26 mouse cellular contexts compared by ENCODE assay signal in genomic region chr12:84951531-84951930, GRCm38 (mm10). TPM values are rescaled to one million over a fixed set of nuclear protein-coding genes. Genes with fewer than 3 reads are reported as not detected.
A peak's percentile ranks its signal among the peaks of the same experiment; 100 is the strongest.
DNase-seq lines count a peak whose midpoint lies in the region; ATAC-seq and TF ChIP-seq lines count a peak whose summit lies in the region.
"Had no signal": no experiment of that assay in that cellular context is flagged by ENCODE, and none has a peak within 500 bp of the region (broad histone marks: within the 10 kb centered on the region; RNA-seq: fewer than 3 reads in every experiment).

No protein-coding gene starts in this region.

- no peak for TF ChIP-seq CTCF in heart, postnatal 0 days (IDR thresholded peaks at IDR 0.05; ENCODE audit: low read depth)
- no peak for TF ChIP-seq CTCF in lung, adult 2 months (IDR thresholded peaks at IDR 0.05; ENCODE audit: insufficient read depth, low read length)

- no peak overlapping the region for H3K4me3 ChIP-seq in heart, postnatal 0 days (ENCODE audit: low read depth, low read length)
- H3K4me3 ChIP-seq in lung, embryonic 15.5 days: no peak overlapping the region
- H3K4me3 ChIP-seq in lung, adult 2 months (replicated peaks; ENCODE audit: extremely low read depth, low read depth, low read length): no peak overlapping the region
- H3K4me3 ChIP-seq: embryonic facial prominence, embryonic 13.5 days; forebrain, embryonic 10.5 days; forebrain, embryonic 15.5 days; heart, adult 2 months; layer of hippocampus, adult 2 months; limb, embryonic 13.5 days had no signal

- TF ChIP-seq POLR2A in lung, adult 2 months (IDR thresholded peaks at IDR 0.05; ENCODE audit: borderline replicate concordance, extremely low read depth, low read depth, low read length): no peak

- H3K36me3 ChIP-seq in heart, postnatal 0 days (replicated peaks; ENCODE audit: control insufficient read depth, insufficient read depth, low read length): peaks cover 12% of the 10 kb centered on the region
- peaks cover 28% of the 10 kb centered on the region for H3K36me3 ChIP-seq in lung, embryonic 15.5 days

- no peak for TF ChIP-seq EP300 in heart, postnatal 0 days (IDR thresholded peaks at IDR 0.05; ENCODE audit: low read depth)

- 52% methylated on average over 8 of the region's 8 CpGs for WGBS in heart, postnatal 0 days
- 57% methylated on average over 8 of the region's 8 CpGs for WGBS in lung, embryonic 15.5 days
- WGBS in lung, adult 2 months: 60% methylated on average over 8 of the region's 8 CpGs

- no peak overlapping the region for H3K4me2 ChIP-seq in heart, postnatal 0 days (ENCODE audit: low read depth, low read length)
- no peak overlapping the region for H3K4me2 ChIP-seq in lung, embryonic 15.5 days
- H3K4me2 ChIP-seq: embryonic facial prominence, embryonic 13.5 days; forebrain, embryonic 15.5 days; limb, embryonic 13.5 days; midbrain, embryonic 11.5 days had no signal

- H3K9ac ChIP-seq in heart, postnatal 0 days (replicated peaks; ENCODE audit: low read depth, low read length): no peak overlapping the region
- H3K9ac ChIP-seq in lung, embryonic 15.5 days: no peak overlapping the region
- H3K9ac ChIP-seq: embryonic facial prominence, embryonic 13.5 days; forebrain, embryonic 15.5 days; limb, embryonic 13.5 days had no signal

- H3K27me3 ChIP-seq in heart, postnatal 0 days (ENCODE audit: control insufficient read depth, insufficient read depth, low read length): no peaks in the 10 kb centered on the region
- H3K27me3 ChIP-seq in lung, embryonic 15.5 days: no peaks in the 10 kb centered on the region
- H3K27me3 ChIP-seq: embryonic facial prominence, embryonic 13.5 days; forebrain, embryonic 15.5 days; limb, embryonic 13.5 days had no signal

- H3K27ac ChIP-seq in heart, postnatal 0 days (ENCODE audit: low read depth): peak overlapping the region; percentile 39
- H3K27ac ChIP-seq in lung, embryonic 15.5 days: peak overlapping the region; percentile 86
- H3K27ac ChIP-seq: embryonic facial prominence, embryonic 13.5 days; forebrain, embryonic 10.5 days; forebrain, embryonic 15.5 days; heart, adult 2 months; layer of hippocampus, adult 2 months; limb, embryonic 13.5 days had no signal

- no peaks in the 10 kb centered on the region for H3K9me3 ChIP-seq in heart, postnatal 0 days (replicated peaks; ENCODE audit: control insufficient read depth, low read length)
- no peaks in the 10 kb centered on the region for H3K9me3 ChIP-seq in lung, embryonic 15.5 days
- H3K9me3 ChIP-seq: embryonic facial prominence, embryonic 13.5 days; forebrain, embryonic 10.5 days; forebrain, embryonic 15.5 days; limb, embryonic 13.5 days had no signal

- DNase-seq in heart, postnatal 0 days (ENCODE audit: low spot score): no peak
- DNase-seq in heart, adult 18-20 months: no peak
- no peak for DNase-seq in lung, adult 2 months
- DNase-seq in Muller cell, postnatal 12 days (ENCODE audit: inconsistent ontology term): peak; percentile 53
- DNase-seq in adipocyte (ENCODE audit: low spot score): peak; percentile 66
- no peak for DNase-seq in right cerebral cortex, postnatal 10 days (ENCODE audit: low spot score in 2 of 2)
- DNase-seq: adrenal gland, postnatal 10 days; B cell, adult 2 months; cerebellum, adult 18-20 months; cerebellum, postnatal 10 days; gastrocnemius, postnatal 25 days; heart, adult 2 months; heart, postnatal 14 days; kidney, adult 18-20 months; kidney, postnatal 36 days; spleen, adult 18-20 months; thymus, postnatal 4 days had no signal

- ATAC-seq in heart, postnatal 0 days (ENCODE audit: insufficient read depth, low read depth): no peak
- no peak for ATAC-seq in lung, embryonic 15.5 days (ENCODE audit: borderline replicate concordance, extremely low read depth, low FRiP score, low TSS enrichment)
- ATAC-seq: forebrain, embryonic 15.5 days; hindbrain, embryonic 16.5 days; midbrain, embryonic 16.5 days had no signal

- H3K4me1 ChIP-seq in heart, postnatal 0 days (ENCODE audit: control insufficient read depth, insufficient read depth): peaks cover 29% of the 10 kb centered on the region
- peaks cover 19% of the 10 kb centered on the region for H3K4me1 ChIP-seq in lung, embryonic 15.5 days
- peaks cover 8% of the 10 kb centered on the region for H3K4me1 ChIP-seq in lung, adult 2 months (ENCODE audit: control insufficient read depth, insufficient read depth, low read length)
- H3K4me1 ChIP-seq: embryonic facial prominence, embryonic 13.5 days; forebrain, embryonic 10.5 days; forebrain, embryonic 15.5 days; limb, embryonic 13.5 days had no signal

RNA-seq across cellular contexts. Expression of gene Fcf1, which starts 19.2 kb away (rescaled TPM):
- 17.8 and 39.1 TPM in 2 replicates for total RNA-seq in heart, postnatal 0 days (2014; rRNA removed; ENCODE audit: low replicate concordance)
- 85.1 and 90.9 TPM in 2 replicates for polyA plus RNA-seq in heart, postnatal 0 days (2015; fragmentation: Nextera tagmentation; extraction: Ambion mirVana)
- total RNA-seq in heart, adult 18-20 months (2021): 10 to 100 TPM; 38.0 to 46.1 TPM
- polyA plus RNA-seq in lung, embryonic 15.5 days (2015; fragmentation: Nextera tagmentation; extraction: Ambion mirVana): 139 and 144 TPM in 2 replicates
- 18.4 and 34.0 TPM in 2 replicates for polyA plus RNA-seq in lung, adult 2 months (2012; rRNA removed)

RNA-seq across cellular contexts. Expression of gene Arel1, which starts 19.2 kb away (rescaled TPM):
- total RNA-seq in heart, postnatal 0 days (2014; rRNA removed; ENCODE audit: low replicate concordance): 33.2 and 38.8 TPM in 2 replicates
- polyA plus RNA-seq in heart, postnatal 0 days (2015; fragmentation: Nextera tagmentation; extraction: Ambion mirVana): 11.0 and 12.1 TPM in 2 replicates
- total RNA-seq in heart, adult 18-20 months (2021): 10 to 100 TPM; 40.8 to 50.3 TPM
- polyA plus RNA-seq in lung, embryonic 15.5 days (2015; fragmentation: Nextera tagmentation; extraction: Ambion mirVana): 13.8 and 16.1 TPM in 2 replicates
- 22.9 and 26.9 TPM in 2 replicates for polyA plus RNA-seq in lung, adult 2 months (2012; rRNA removed)

RNA-seq across cellular contexts. Expression of gene Ylpm1, which starts 44.6 kb away (rescaled TPM):
- total RNA-seq in heart, postnatal 0 days (2014; rRNA removed; ENCODE audit: low replicate concordance): 10.2 and 14.7 TPM in 2 replicates
- polyA plus RNA-seq in heart, postnatal 0 days (2015; fragmentation: Nextera tagmentation; extraction: Ambion mirVana): 10.2 and 10.5 TPM in 2 replicates
- 10 to 100 TPM; 27.0 to 29.4 TPM for total RNA-seq in heart, adult 18-20 months (2021)
- polyA plus RNA-seq in lung, embryonic 15.5 days (2015; fragmentation: Nextera tagmentation; extraction: Ambion mirVana): 23.3 and 28.4 TPM in 2 replicates
- 12.4 and 16.2 TPM in 2 replicates for polyA plus RNA-seq in lung, adult 2 months (2012; rRNA removed)

Comparison
In these comparisons a context has a peak if more than half of its experiments do, and no peak if none do; other contexts are left out.
1. DNase-seq: peak in Muller cell, postnatal 12 days (single experiment) and adipocyte (single experiment); none in heart, postnatal 0 days (single experiment), heart, adult 18-20 months (0 of 2), lung, adult 2 months (single experiment) and right cerebral cortex, postnatal 10 days (0 of 2).